Mouse (Mus musculus) embryonic facial prominence, embryonic 14.5 days (tissue): ENCODE data around the gene Gprin1. TPM values are rescaled to one million over a fixed set of nuclear protein-coding genes. Genes with fewer than 3 reads are reported as not detected.
A peak's percentile ranks its signal among the peaks of the same experiment; 100 is the strongest.

Experiments used
- ATAC-seq: fragments of 200-750 bp; cut with Nextera tagmentation; 2 replicates; pipeline ENCODE4 v1.8.0; 2017; ENCODE audit warnings: low read depth, moderate number of reproducible peaks, moderate TSS enrichment
- DNase-seq: peaks from one replicate; pipeline ENCODE4 v3.0.0-alpha.2; 2015; ENCODE audit warnings: low spot score
- H3K27ac ChIP-seq: fragments of 300-500 bp; sonication (generic); replicated peaks from 2 replicates; pipeline ENCODE4 v1.5.1; 2014; ENCODE audit warnings: low read depth, mild to moderate bottlenecking, low read length, moderate library complexity
- H3K27me3 ChIP-seq: fragments of 300-500 bp; sonication (generic); replicated peaks from 2 replicates; pipeline ENCODE4 v1.6.1; 2014; ENCODE audit warnings: low read length; ENCODE audit not compliant: control insufficient read depth, insufficient read depth
- H3K36me3 ChIP-seq: fragments of 300-500 bp; sonication (generic); 2 replicates; pipeline ENCODE4 v1.6.1; 2014; ENCODE audit warnings: low read length, mixed read lengths; ENCODE audit not compliant: control insufficient read depth, insufficient read depth
- H3K4me1 ChIP-seq: fragments of 300-500 bp; sonication (generic); 2 replicates; pipeline ENCODE4 v1.6.1; 2014; ENCODE audit warnings: antibody characterized with exemption, low read length; ENCODE audit not compliant: control insufficient read depth, insufficient read depth
- H3K4me2 ChIP-seq: fragments of 300-500 bp; sonication (generic); 2 replicates; pipeline ENCODE4 v1.6.1; 2014; ENCODE audit warnings: low read depth, mild to moderate bottlenecking, low read length, moderate library complexity, mixed read lengths
- H3K4me3 ChIP-seq: fragments of 300-500 bp; sonication (generic); 2 replicates; pipeline ENCODE4 v1.5.1; 2014; ENCODE audit warnings: low read depth, mild to moderate bottlenecking, low read length
- H3K9ac ChIP-seq: fragments of 300-500 bp; sonication (generic); 2 replicates; pipeline ENCODE4 v1.6.1; 2014; ENCODE audit warnings: low read depth, mild to moderate bottlenecking, low read length, moderate library complexity, mixed read lengths
- H3K9me3 ChIP-seq: fragments of 300-500 bp; sonication (generic); 2 replicates; pipeline ENCODE4 v1.6.1; 2016; ENCODE audit warnings: low read length; ENCODE audit not compliant: control insufficient read depth
- WGBS: fragments of 180-500 bp; shearing (Covaris S2); extraction: QIAGEN DNeasy Blood & Tissue Kit; methylation state at CpG from one replicate; pipeline ENCODE4 v1.1.7; 2014; 5-methylcytosine and 5-hydroxymethylcytosine counted together
- polyA plus RNA-seq: library from polyadenylated mRNA; unstranded; fragments of >200 nt; fragmentation: Nextera tagmentation; extraction: Ambion mirVana; gene quantifications from 2 replicates; pipeline ENCODE4 v1.2.1, GENCODE M21; 2014

Gene Gprin1
- polyA plus RNA-seq, 1 experiment from 2014 or later, result 1.4 TPM

DNA sequence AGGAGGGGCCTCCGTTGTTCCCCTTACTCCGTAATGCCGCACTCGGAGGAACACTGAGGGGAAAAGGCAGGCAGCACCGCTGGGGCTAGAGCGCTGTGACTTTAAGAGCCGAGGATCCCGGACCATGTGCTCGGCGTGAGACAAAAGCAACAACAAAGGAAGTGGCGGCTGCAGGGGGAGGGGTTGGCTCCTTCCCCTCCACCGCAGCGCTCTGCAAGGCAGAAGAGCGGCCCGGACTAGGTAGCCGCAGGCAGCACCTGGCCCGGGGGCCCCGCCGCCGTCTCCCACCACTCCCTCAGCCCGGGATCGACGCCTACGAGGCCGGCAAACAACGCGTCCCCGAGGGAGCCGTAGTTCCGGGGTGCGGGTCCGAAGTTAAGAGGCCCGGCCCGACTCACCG, 62.6 kb downstream of the Gprin1 start:
- peak overlapping the region; percentile 97 for H3K27ac ChIP-seq
- no peaks in the 10 kb centered on the region for H3K27me3 ChIP-seq
- DNase-seq (peak; percentile 92), ATAC-seq (peak; percentile 72)
- H3K4me3 ChIP-seq, result peak overlapping the region; percentile 97
- H3K9ac ChIP-seq, result peak overlapping the region; percentile 91
- H3K36me3 ChIP-seq, result peaks cover 25% of the 10 kb centered on the region
- no peaks in the 10 kb centered on the region for H3K9me3 ChIP-seq
- peak overlapping the region; percentile 76 for H3K4me2 ChIP-seq
- peaks cover 29% of the 10 kb centered on the region for H3K4me1 ChIP-seq
- under 1% methylated on average over 22 of the region's 35 CpGs for WGBS

Other genes starting within 250 kb of the Gprin1 start
- 14.1 and 16.3 TPM in 2 replicates for gene Simc1, start 246.1 kb downstream of the Gprin1 start, polyA plus RNA-seq
- gene 4833439L19Rik, start 184.4 kb downstream of the Gprin1 start, polyA plus RNA-seq, result 124 and 134 TPM in 2 replicates
- 18.8 and 22.1 TPM in 2 replicates for gene Arl10, start 174.9 kb downstream of the Gprin1 start, polyA plus RNA-seq
- 42.7 and 51.6 TPM in 2 replicates for gene Nop16, start 159.8 kb downstream of the Gprin1 start, polyA plus RNA-seq
- gene Higd2a, start 159.7 kb downstream of the Gprin1 start, polyA plus RNA-seq, result 163 and 165 TPM in 2 replicates
- gene Cltb, start 138.5 kb downstream of the Gprin1 start, polyA plus RNA-seq, result 40.2 and 48.1 TPM in 2 replicates
- gene Faf2, start 128.1 kb downstream of the Gprin1 start, polyA plus RNA-seq, result 86.7 and 101 TPM in 2 replicates
- 50.1 and 56.9 TPM in 2 replicates for gene Rnf44, start 56.0 kb downstream of the Gprin1 start, polyA plus RNA-seq
- gene Cdhr2, start 48.4 kb downstream of the Gprin1 start, polyA plus RNA-seq, result 0.04 TPM in 1 of 2 replicates, not detected in the other
- gene Sncb, start 16.7 kb upstream of the Gprin1 start, polyA plus RNA-seq, result 0.90 and 1.3 TPM in 2 replicates
- gene Eif4e1b, start 34.1 kb upstream of the Gprin1 start, polyA plus RNA-seq, result not detected in 2 replicates
- 8.9 and 13.0 TPM in 2 replicates for gene Tspan17, start 39.5 kb upstream of the Gprin1 start, polyA plus RNA-seq
- gene Unc5a, start 199.5 kb upstream of the Gprin1 start, polyA plus RNA-seq, result 4.5 and 4.6 TPM in 2 replicates